Mouse (Mus musculus) thymus, adult 2 months (tissue): ENCODE measurements around the gene Ranbp17.

Experiments
- CTCF ChIP-seq: fragments of 200-500 bp; IDR thresholded peaks from 2 replicates; pipeline ENCODE4 v1.5.1; 2012; ENCODE audit warnings: mild to moderate bottlenecking, control low read depth, low read length, moderate library complexity, borderline replicate concordance; ENCODE audit not compliant: control insufficient read depth, poor library complexity, insufficient read depth; ENCODE audit errors: extremely low read depth
- POLR2A ChIP-seq: fragments of 200-500 bp; IDR thresholded peaks from 2 replicates; pipeline ENCODE4 v1.6.1; 2012; ENCODE audit warnings: mild to moderate bottlenecking, low read length, control low read depth, moderate library complexity; ENCODE audit not compliant: control insufficient read depth, poor library complexity, insufficient read depth; ENCODE audit errors: extremely low read depth

DNA sequence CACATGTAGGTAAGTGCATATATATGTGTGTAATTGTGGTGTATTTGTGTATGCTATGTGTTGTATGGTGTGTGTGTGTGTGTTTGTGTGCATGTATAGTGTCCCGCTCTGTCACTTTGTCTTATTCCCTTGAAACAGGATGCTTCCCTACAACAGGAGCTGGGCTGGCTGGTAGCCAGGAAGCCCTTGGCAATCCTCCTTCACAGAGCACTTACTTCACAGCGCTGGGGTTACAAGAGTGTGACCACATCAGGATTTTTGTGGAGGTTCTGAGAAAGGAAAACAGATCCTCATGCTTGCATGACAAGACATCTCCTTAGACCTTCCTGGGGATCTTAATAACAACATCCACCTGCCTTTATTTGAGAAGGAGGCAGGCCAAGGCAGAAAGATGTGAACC lies 33.8 kb upstream of the Ranbp17 start:
- TF ChIP-seq CTCF (no peak), POLR2A (no peak)
